Comparison of ENCODE assay signal across 22 mouse cellular contexts in the genomic region with DNA sequence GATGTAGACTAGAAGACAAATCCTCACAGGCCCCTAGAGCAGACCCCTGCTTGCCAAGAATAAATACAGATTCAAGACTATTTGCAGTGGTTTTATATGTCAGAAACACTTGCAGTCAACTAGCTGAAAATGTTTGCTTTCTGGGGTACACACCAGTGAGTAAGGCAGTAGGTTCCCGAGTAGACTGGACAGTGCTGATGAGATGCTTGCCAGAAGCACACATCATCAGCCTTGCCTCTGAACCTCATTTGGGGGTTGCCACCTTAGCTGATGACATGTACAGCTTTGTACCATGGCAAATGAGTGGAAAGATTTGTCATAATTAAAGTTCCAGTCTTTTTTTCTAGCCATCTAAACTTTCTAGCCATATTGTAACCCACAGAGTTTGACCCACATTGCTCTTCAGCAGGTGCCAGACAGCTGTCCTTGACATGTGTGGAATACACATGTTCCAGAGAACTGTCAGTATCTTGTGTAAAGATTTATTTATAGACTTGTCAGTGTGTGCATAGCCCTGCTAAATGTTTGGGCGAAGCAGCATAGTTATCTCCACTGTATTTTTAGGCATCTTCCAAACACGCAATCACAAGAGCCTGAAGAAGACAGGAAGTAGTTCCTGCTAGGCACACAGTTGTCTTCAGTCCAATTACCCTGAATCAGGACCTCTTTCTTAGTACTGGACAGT.
DNase-seq lines count a peak whose midpoint lies in the region; ATAC-seq and TF ChIP-seq lines count a peak whose summit lies in the region.
"Had no signal": no experiment of that assay in that cellular context is flagged by ENCODE, and none has a peak within 500 bp of the region (broad histone marks: within the 10 kb centered on the region; RNA-seq: fewer than 3 reads in every experiment).

No protein-coding gene starts in this region.

- TF ChIP-seq EP300 in heart, adult 2 months (IDR thresholded peaks at IDR 0.05; ENCODE audit: insufficient read depth, low read depth, low read length) = no peak

- no peak for TF ChIP-seq POLR2A in heart, adult 2 months (IDR thresholded peaks at IDR 0.05; ENCODE audit: insufficient read depth, low read depth, low read length)

- intact Hi-C loops in heart, adult 2 months (cut with DNase I) = loop anchor here (5.0 kb wide), 1 partner anchor 48 kb away; no protein-coding TSS in a partner anchor
- intact Hi-C loops in heart, postnatal 25 days (cut with DNase I) = no loop called here
- intact Hi-C loops in heart, postnatal 10 days (cut with DNase I) = loop anchor here (10.0 kb wide), 1 partner anchor 46 kb away; no protein-coding TSS in a partner anchor

- peak; percentile 55 for ATAC-seq in heart, embryonic 11.5 days (replicated peaks; ENCODE audit: insufficient number of reproducible peaks, low FRiP score, low TSS enrichment)
- ATAC-seq: intestine, embryonic 16.5 days; lung, postnatal 0 days had no signal

- peaks cover 2% of the 10 kb centered on the region for H3K4me1 ChIP-seq in heart, adult 2 months (ENCODE audit: control insufficient read depth, insufficient read depth, low read length)
- peaks cover 2% of the 10 kb centered on the region; the same call in 1 of the 2 replicates for H3K4me1 ChIP-seq in heart, embryonic 11.5 days (ENCODE audit: control insufficient read depth, insufficient read depth, low read length)
- H3K4me1 ChIP-seq: forebrain, embryonic 12.5 days; hindbrain, embryonic 15.5 days; kidney, embryonic 15.5 days; limb, embryonic 12.5 days; liver, embryonic 13.5 days; neural tube, embryonic 12.5 days had no signal

- no peak overlapping the region for H3K9ac ChIP-seq in heart, adult 2 months (ENCODE audit: low read depth, low read length)
- H3K9ac ChIP-seq in heart, embryonic 11.5 days (ENCODE audit: low read depth, low read length) = no peak overlapping the region
- H3K9ac ChIP-seq: forebrain, embryonic 12.5 days; hindbrain, embryonic 15.5 days; kidney, embryonic 15.5 days; limb, embryonic 12.5 days; liver, embryonic 13.5 days; neural tube, embryonic 12.5 days had no signal

- H3K36me3 ChIP-seq in heart, adult 2 months (ENCODE audit: control insufficient read depth, insufficient read depth, low read length) = peaks cover 3% of the 10 kb centered on the region; the same call in 1 of the 2 replicates
- no peaks in the 10 kb centered on the region for H3K36me3 ChIP-seq in heart, embryonic 11.5 days (ENCODE audit: control insufficient read depth, insufficient read depth, low read length)
- H3K36me3 ChIP-seq: forebrain, embryonic 12.5 days; hindbrain, embryonic 15.5 days; kidney, embryonic 15.5 days; limb, embryonic 12.5 days; liver, embryonic 13.5 days; neural tube, embryonic 12.5 days had no signal

- TF ChIP-seq CTCF in heart, adult 2 months (IDR thresholded peaks at IDR 0.05) = no peak

- H3K4me3 ChIP-seq in heart, adult 2 months = no peak overlapping the region
- H3K4me3 ChIP-seq in heart, embryonic 11.5 days (ENCODE audit: low read depth, low read length) = no peak overlapping the region
- H3K4me3 ChIP-seq: forebrain, embryonic 12.5 days; hindbrain, embryonic 15.5 days; kidney, embryonic 15.5 days; limb, embryonic 12.5 days; liver, embryonic 13.5 days; neural tube, embryonic 12.5 days had no signal

- peak overlapping the region; percentile 51 for H3K27ac ChIP-seq in heart, adult 2 months
- H3K27ac ChIP-seq in heart, embryonic 11.5 days (ENCODE audit: low read depth, low read length) = peak overlapping the region; percentile 75
- H3K27ac ChIP-seq: forebrain, embryonic 12.5 days; hindbrain, embryonic 15.5 days; kidney, embryonic 15.5 days; limb, embryonic 12.5 days; liver, embryonic 13.5 days; neural tube, embryonic 12.5 days had no signal

- no peaks in the 10 kb centered on the region for H3K9me3 ChIP-seq in heart, embryonic 11.5 days (replicated peaks; ENCODE audit: control insufficient read depth, low read length)
- H3K9me3 ChIP-seq: forebrain, embryonic 12.5 days; hindbrain, embryonic 15.5 days; kidney, embryonic 15.5 days; limb, embryonic 12.5 days; liver, embryonic 13.5 days; neural tube, embryonic 12.5 days had no signal

- no peaks in the 10 kb centered on the region for H3K79me2 ChIP-seq in heart, adult 2 months (replicated peaks; ENCODE audit: control insufficient read depth, insufficient read depth, low read length)

- H3K4me2 ChIP-seq in heart, embryonic 11.5 days = no peak overlapping the region; the same call in 1 of the 2 replicates
- H3K4me2 ChIP-seq: forebrain, embryonic 12.5 days; hindbrain, embryonic 15.5 days; kidney, embryonic 15.5 days; limb, embryonic 12.5 days; liver, embryonic 13.5 days; neural tube, embryonic 12.5 days had no signal

- no peaks in the 10 kb centered on the region for H3K27me3 ChIP-seq in heart, adult 2 months (ENCODE audit: control insufficient read depth, insufficient read depth, low read length)
- H3K27me3 ChIP-seq in heart, embryonic 11.5 days (ENCODE audit: control insufficient read depth, insufficient read depth, low read length) = no peaks in the 10 kb centered on the region
- H3K27me3 ChIP-seq: CH12.LX; forebrain, embryonic 12.5 days; hindbrain, embryonic 15.5 days; kidney, embryonic 15.5 days; limb, embryonic 12.5 days; liver, embryonic 13.5 days; neural tube, embryonic 12.5 days had no signal

- WGBS in heart, adult 2 months = 28% methylated on average over 3 of the region's 3 CpGs
- 31% methylated on average over 3 of the region's 3 CpGs for WGBS in heart, embryonic 11.5 days (ENCODE audit: insufficient replicate concordance)

- DNase-seq in heart, adult 2 months = peak in 1 of 2 experiments; percentile 31
- DNase-seq in heart, postnatal 25 days (ENCODE audit: low spot score) = no peak
- DNase-seq in brain, adult 2 months (ENCODE audit: low read depth, low spot score) = peak; percentile 6
- peak; percentile 50 to 59 for DNase-seq in heart, postnatal 10 days
- no peak for DNase-seq in left cerebral cortex, adult 8-10 months (ENCODE audit: low spot score in 2 of 2)
- no peak for DNase-seq in adrenal gland, postnatal 10 days
- DNase-seq: adrenal gland, postnatal 25 days; cerebellum, adult 2 months; cerebellum, postnatal 36 days; gastrocnemius, postnatal 14 days; kidney, postnatal 4 days; liver, embryonic 13.5 days; thymus, postnatal 36 days had no signal

Comparison
In these comparisons a context has a peak if more than half of its experiments do, and no peak if none do; other contexts are left out.
1. DNase-seq: peak in brain, adult 2 months (single experiment) and heart, postnatal 10 days (2 of 2); none in heart, postnatal 25 days (single experiment), left cerebral cortex, adult 8-10 months (0 of 2) and adrenal gland, postnatal 10 days (single experiment).